Mouse (Mus musculus): Measurements from ENCODE around the gene Olfr173.

- no peak for TF ChIP-seq POLR2A (IDR thresholded peaks at IDR 0.05; ENCODE audit: borderline replicate concordance, insufficient read depth, low read length)
- no peak for TF ChIP-seq CTCF (IDR thresholded peaks at IDR 0.05; ENCODE audit: borderline replicate concordance, insufficient read depth, low read depth, low read length)
Measured at GRCm38 (mm10) chr16:58826732-58827319, 26.8 kb upstream of the Olfr173 start, which contains the start of gene Olfr175-ps1.

Data from cerebellum, adult 2 months (tissue).